In genomic region chr12:103688221-103688814, GRCm38 (mm10) we compare ENCODE assay signal across 21 mouse cellular contexts. TPM values are rescaled to one million over a fixed set of nuclear protein-coding genes. Genes with fewer than 3 reads are reported as not detected.
A peak's percentile ranks its signal among the peaks of the same experiment; 100 is the strongest.
DNase-seq lines count a peak whose midpoint lies in the region; ATAC-seq and TF ChIP-seq lines count a peak whose summit lies in the region.
"Had no signal": no experiment of that assay in that cellular context is flagged by ENCODE, and none has a peak within 500 bp of the region (broad histone marks: within the 10 kb centered on the region; RNA-seq: fewer than 3 reads in every experiment).

No protein-coding gene starts in this region.

- no peak for TF ChIP-seq CTCF in forebrain, postnatal 0 days (IDR thresholded peaks at IDR 0.05; ENCODE audit: low read depth)

- H3K27ac ChIP-seq in forebrain, embryonic 11.5 days (ENCODE audit: low read depth, low read length): no peak overlapping the region
- H3K27ac ChIP-seq in forebrain, postnatal 0 days (ENCODE audit: low read depth, low read length): no peak overlapping the region
- H3K27ac ChIP-seq in neural tube, embryonic 15.5 days (replicated peaks): no peak overlapping the region
- no peak overlapping the region for H3K27ac ChIP-seq in embryonic facial prominence, embryonic 10.5 days (replicated peaks)
- no peak overlapping the region for H3K27ac ChIP-seq in liver, embryonic 11.5 days (ENCODE audit: low read depth, low read length)
- H3K27ac ChIP-seq: embryonic facial prominence, embryonic 15.5 days; forebrain, embryonic 13.5 days; heart, embryonic 15.5 days; hindbrain, embryonic 15.5 days; kidney, postnatal 0 days; liver, embryonic 12.5 days had no signal

- ATAC-seq in forebrain, embryonic 11.5 days (replicated peaks; ENCODE audit: low FRiP score): 0 out of 2 replicates have a peak, but pooled peaks have one; percentile 33
- ATAC-seq in forebrain, postnatal 0 days: no peak
- no peak for ATAC-seq in neural tube, embryonic 15.5 days (ENCODE audit: low FRiP score)
- ATAC-seq in liver, embryonic 11.5 days (replicated peaks; ENCODE audit: low FRiP score): no peak
- ATAC-seq: forebrain, embryonic 13.5 days; liver, embryonic 12.5 days had no signal

- DNase-seq in forebrain, embryonic 11.5 days (ENCODE audit: low spot score): no peak
- no peak for DNase-seq in forebrain, postnatal 0 days
- DNase-seq in neural tube, embryonic 10.5 days (ENCODE audit: extremely low spot score, low spot score): peak; percentile 19
- peak; percentile 9 for DNase-seq in embryonic facial prominence, embryonic 10.5 days (ENCODE audit: low spot score)
- peak; percentile 8 for DNase-seq in retina, postnatal 1 day
- no peak for DNase-seq in gastrocnemius, postnatal 4 days (ENCODE audit: low spot score in 2 of 2)
- DNase-seq in liver, embryonic 11.5 days (ENCODE audit: low spot score): no peak
- DNase-seq: heart, adult 11 months had no signal

- no peaks in the 10 kb centered on the region for H3K27me3 ChIP-seq in forebrain, embryonic 11.5 days (ENCODE audit: control insufficient read depth, insufficient read depth, low read length)
- no peaks in the 10 kb centered on the region for H3K27me3 ChIP-seq in forebrain, postnatal 0 days (ENCODE audit: insufficient read depth, low read length)
- H3K27me3 ChIP-seq in neural tube, embryonic 15.5 days (replicated peaks): no peaks in the 10 kb centered on the region
- no peaks in the 10 kb centered on the region for H3K27me3 ChIP-seq in embryonic facial prominence, embryonic 10.5 days (replicated peaks; ENCODE audit: low read depth, poor library complexity, severe bottlenecking)
- H3K27me3 ChIP-seq in liver, embryonic 11.5 days (replicated peaks; ENCODE audit: control insufficient read depth, insufficient read depth, low read length): no peaks in the 10 kb centered on the region
- H3K27me3 ChIP-seq: embryonic facial prominence, embryonic 15.5 days; forebrain, embryonic 13.5 days; heart, embryonic 15.5 days; hindbrain, embryonic 15.5 days; liver, embryonic 12.5 days had no signal

- H3K4me1 ChIP-seq in forebrain, embryonic 11.5 days (replicated peaks; ENCODE audit: control insufficient read depth, insufficient read depth, low read length): no peaks in the 10 kb centered on the region
- H3K4me1 ChIP-seq in forebrain, postnatal 0 days (ENCODE audit: insufficient read depth): no peaks in the 10 kb centered on the region
- no peaks in the 10 kb centered on the region for H3K4me1 ChIP-seq in neural tube, embryonic 15.5 days
- no peaks in the 10 kb centered on the region for H3K4me1 ChIP-seq in embryonic facial prominence, embryonic 10.5 days
- no peaks in the 10 kb centered on the region for H3K4me1 ChIP-seq in liver, embryonic 11.5 days (replicated peaks; ENCODE audit: control insufficient read depth, insufficient read depth, low read length)
- H3K4me1 ChIP-seq: embryonic facial prominence, embryonic 15.5 days; forebrain, embryonic 13.5 days; heart, embryonic 15.5 days; hindbrain, embryonic 15.5 days had no signal

- H3K4me2 ChIP-seq in forebrain, embryonic 11.5 days (ENCODE audit: low read depth, low read length, severe bottlenecking): no peak overlapping the region
- H3K4me2 ChIP-seq in forebrain, postnatal 0 days (ENCODE audit: low read depth): no peak overlapping the region
- H3K4me2 ChIP-seq in neural tube, embryonic 15.5 days: no peak overlapping the region
- H3K4me2 ChIP-seq in liver, embryonic 11.5 days: no peak overlapping the region
- H3K4me2 ChIP-seq: embryonic facial prominence, embryonic 15.5 days; forebrain, embryonic 13.5 days; heart, embryonic 15.5 days; hindbrain, embryonic 15.5 days; liver, embryonic 12.5 days had no signal

- no peaks in the 10 kb centered on the region for H3K9me3 ChIP-seq in forebrain, embryonic 11.5 days (ENCODE audit: control insufficient read depth, low read length)
- H3K9me3 ChIP-seq in forebrain, postnatal 0 days (ENCODE audit: low read length): no peaks in the 10 kb centered on the region
- no peaks in the 10 kb centered on the region for H3K9me3 ChIP-seq in neural tube, embryonic 15.5 days (replicated peaks)
- H3K9me3 ChIP-seq in embryonic facial prominence, embryonic 10.5 days: no peaks in the 10 kb centered on the region
- H3K9me3 ChIP-seq in liver, embryonic 11.5 days (ENCODE audit: control insufficient read depth, low read length): no peaks in the 10 kb centered on the region
- H3K9me3 ChIP-seq: embryonic facial prominence, embryonic 15.5 days; forebrain, embryonic 13.5 days; heart, embryonic 15.5 days; hindbrain, embryonic 15.5 days had no signal

- no peak overlapping the region for H3K9ac ChIP-seq in forebrain, embryonic 11.5 days (ENCODE audit: low read length)
- no peak overlapping the region for H3K9ac ChIP-seq in forebrain, postnatal 0 days
- no peak overlapping the region for H3K9ac ChIP-seq in neural tube, embryonic 15.5 days (replicated peaks)
- H3K9ac ChIP-seq in liver, embryonic 11.5 days (ENCODE audit: low read depth, low read length): no peak overlapping the region
- H3K9ac ChIP-seq: embryonic facial prominence, embryonic 15.5 days; forebrain, embryonic 13.5 days; heart, embryonic 15.5 days; hindbrain, embryonic 15.5 days; liver, embryonic 12.5 days had no signal

- no peaks in the 10 kb centered on the region for H3K36me3 ChIP-seq in forebrain, embryonic 11.5 days (ENCODE audit: control insufficient read depth, insufficient read depth, low read length)
- no peaks in the 10 kb centered on the region for H3K36me3 ChIP-seq in forebrain, postnatal 0 days (ENCODE audit: insufficient read depth)
- no peaks in the 10 kb centered on the region for H3K36me3 ChIP-seq in neural tube, embryonic 15.5 days
- H3K36me3 ChIP-seq in embryonic facial prominence, embryonic 10.5 days (replicated peaks): no peaks in the 10 kb centered on the region
- no peaks in the 10 kb centered on the region for H3K36me3 ChIP-seq in liver, embryonic 11.5 days (ENCODE audit: control insufficient read depth, insufficient read depth, low read length)
- H3K36me3 ChIP-seq: embryonic facial prominence, embryonic 15.5 days; heart, embryonic 15.5 days; hindbrain, embryonic 15.5 days; liver, embryonic 12.5 days had no signal

- WGBS in forebrain, embryonic 11.5 days: 77% methylated on average over 3 of the region's 3 CpGs
- WGBS in forebrain, postnatal 0 days: 69% methylated on average over 3 of the region's 3 CpGs
- 19% methylated on average over 3 of the region's 3 CpGs for WGBS in neural tube, embryonic 15.5 days
- 54% methylated on average over 3 of the region's 3 CpGs for WGBS in embryonic facial prominence, embryonic 10.5 days
- 35% methylated on average over 3 of the region's 3 CpGs for WGBS in liver, embryonic 11.5 days

- H3K4me3 ChIP-seq in forebrain, embryonic 11.5 days (ENCODE audit: low read depth, low read length): no peak overlapping the region
- H3K4me3 ChIP-seq in forebrain, postnatal 0 days (ENCODE audit: low read depth, low read length): no peak overlapping the region
- H3K4me3 ChIP-seq in neural tube, embryonic 15.5 days (replicated peaks): no peak overlapping the region
- H3K4me3 ChIP-seq in embryonic facial prominence, embryonic 10.5 days: no peak overlapping the region
- no peak overlapping the region for H3K4me3 ChIP-seq in liver, embryonic 11.5 days (ENCODE audit: low read depth, low read length)
- H3K4me3 ChIP-seq: embryonic facial prominence, embryonic 15.5 days; forebrain, embryonic 13.5 days; heart, embryonic 15.5 days; hindbrain, embryonic 15.5 days; liver, embryonic 12.5 days had no signal

RNA-seq across cellular contexts. Expression of gene Serpina1f, which starts 7.0 kb away (rescaled TPM):
- polyA plus RNA-seq in forebrain, embryonic 11.5 days (2014; fragmentation: Nextera tagmentation; extraction: Ambion mirVana): not detected in 2 replicates
- total RNA-seq in forebrain, postnatal 0 days (2014; rRNA removed): not detected in 2 replicates
- polyA plus RNA-seq in forebrain, postnatal 0 days (2015; fragmentation: Nextera tagmentation; extraction: Ambion mirVana): not detected in 2 replicates
- not detected in 2 replicates for polyA plus RNA-seq in neural tube, embryonic 15.5 days (2015; fragmentation: Nextera tagmentation; extraction: Ambion mirVana)
- not detected in 2 replicates for polyA plus RNA-seq in embryonic facial prominence, embryonic 10.5 days (2016; fragmentation: Nextera tagmentation; extraction: Ambion mirVana)
- not detected for total RNA-seq in gastrocnemius, postnatal 4 days (2021)
- 0.16 and 0.17 TPM in 2 replicates for polyA plus RNA-seq in liver, embryonic 11.5 days (2014; fragmentation: Nextera tagmentation; extraction: Ambion mirVana)
- total RNA-seq: adrenal gland, postnatal 36 days; layer of hippocampus, postnatal 14 days; left cerebral cortex, postnatal 36 days; megakaryocyte, adult 5-6 weeks had no signal
- polyA plus RNA-seq: C2C12; embryonic facial prominence, embryonic 15.5 days; forebrain, embryonic 13.5 days; heart, embryonic 15.5 days; hindbrain, embryonic 15.5 days; lung, embryonic 16.5 days had no signal

RNA-seq across cellular contexts. Expression of gene Serpina16, which starts 12.4 kb away (rescaled TPM):
- polyA plus RNA-seq in forebrain, embryonic 11.5 days (2014; fragmentation: Nextera tagmentation; extraction: Ambion mirVana): not detected in 2 replicates
- total RNA-seq in forebrain, postnatal 0 days (2014; rRNA removed): not detected in 2 replicates
- polyA plus RNA-seq in forebrain, postnatal 0 days (2015; fragmentation: Nextera tagmentation; extraction: Ambion mirVana): not detected in 2 replicates
- 0.09 TPM in 1 of 2 replicates, not detected in the other for polyA plus RNA-seq in neural tube, embryonic 15.5 days (2015; fragmentation: Nextera tagmentation; extraction: Ambion mirVana)
- polyA plus RNA-seq in embryonic facial prominence, embryonic 10.5 days (2016; fragmentation: Nextera tagmentation; extraction: Ambion mirVana): not detected in 2 replicates
- total RNA-seq in gastrocnemius, postnatal 4 days (2021): not detected
- polyA plus RNA-seq in liver, embryonic 11.5 days (2014; fragmentation: Nextera tagmentation; extraction: Ambion mirVana): not detected in 2 replicates
- total RNA-seq: adrenal gland, postnatal 36 days; layer of hippocampus, postnatal 14 days; left cerebral cortex, postnatal 36 days; megakaryocyte, adult 5-6 weeks had no signal
- polyA plus RNA-seq: C2C12; embryonic facial prominence, embryonic 15.5 days; forebrain, embryonic 13.5 days; heart, embryonic 15.5 days; hindbrain, embryonic 15.5 days; kidney, postnatal 0 days; liver, embryonic 12.5 days; lung, embryonic 16.5 days had no signal

RNA-seq across cellular contexts. Expression of gene Serpina6, which starts 31.3 kb away (rescaled TPM):
- polyA plus RNA-seq in forebrain, embryonic 11.5 days (2014; fragmentation: Nextera tagmentation; extraction: Ambion mirVana): not detected in 2 replicates
- total RNA-seq in forebrain, postnatal 0 days (2014; rRNA removed): not detected in 2 replicates
- polyA plus RNA-seq in forebrain, postnatal 0 days (2015; fragmentation: Nextera tagmentation; extraction: Ambion mirVana): 0.11 TPM in 1 of 2 replicates, not detected in the other
- polyA plus RNA-seq in neural tube, embryonic 15.5 days (2015; fragmentation: Nextera tagmentation; extraction: Ambion mirVana): 0.42 and 3.6 TPM in 2 replicates
- not detected in 2 replicates for polyA plus RNA-seq in embryonic facial prominence, embryonic 10.5 days (2016; fragmentation: Nextera tagmentation; extraction: Ambion mirVana)
- total RNA-seq in gastrocnemius, postnatal 4 days (2021): not detected
- 847 and 933 TPM in 2 replicates for polyA plus RNA-seq in liver, embryonic 11.5 days (2014; fragmentation: Nextera tagmentation; extraction: Ambion mirVana)
- total RNA-seq: layer of hippocampus, postnatal 14 days; left cerebral cortex, postnatal 36 days; megakaryocyte, adult 5-6 weeks had no signal
- polyA plus RNA-seq: forebrain, embryonic 13.5 days had no signal

RNA-seq across cellular contexts. Expression of gene Serpina10, which starts 57.1 kb away (rescaled TPM):
- polyA plus RNA-seq in forebrain, embryonic 11.5 days (2014; fragmentation: Nextera tagmentation; extraction: Ambion mirVana): not detected in 2 replicates
- not detected in 2 replicates for total RNA-seq in forebrain, postnatal 0 days (2014; rRNA removed)
- 0.04 TPM in 1 of 2 replicates, not detected in the other for polyA plus RNA-seq in forebrain, postnatal 0 days (2015; fragmentation: Nextera tagmentation; extraction: Ambion mirVana)
- 0.04 and 0.24 TPM in 2 replicates for polyA plus RNA-seq in neural tube, embryonic 15.5 days (2015; fragmentation: Nextera tagmentation; extraction: Ambion mirVana)
- polyA plus RNA-seq in embryonic facial prominence, embryonic 10.5 days (2016; fragmentation: Nextera tagmentation; extraction: Ambion mirVana): not detected in 2 replicates
- under 1 TPM in 1 of 2 experiments, not detected in 1; 0.54 TPM for total RNA-seq in gastrocnemius, postnatal 4 days (2021)
- 21.2 and 21.8 TPM in 2 replicates for polyA plus RNA-seq in liver, embryonic 11.5 days (2014; fragmentation: Nextera tagmentation; extraction: Ambion mirVana)
- total RNA-seq: left cerebral cortex, postnatal 36 days; megakaryocyte, adult 5-6 weeks had no signal
- polyA plus RNA-seq: C2C12; forebrain, embryonic 13.5 days; heart, embryonic 15.5 days; lung, embryonic 16.5 days had no signal

Comparison
In these comparisons a context has a peak if more than half of its experiments do, and no peak if none do; other contexts are left out.
1. DNase-seq: peak in neural tube, embryonic 10.5 days (single experiment), embryonic facial prominence, embryonic 10.5 days (single experiment) and retina, postnatal 1 day (single experiment); none in forebrain, embryonic 11.5 days (single experiment), forebrain, postnatal 0 days (single experiment), gastrocnemius, postnatal 4 days (0 of 2) and liver, embryonic 11.5 days (single experiment).
2. RNA of gene Serpina6, which starts 31.3 kb away (polyA plus RNA-seq): 847 to 933 TPM in liver, embryonic 11.5 days; 0.42 to 3.6 TPM in neural tube, embryonic 15.5 days, not detected in forebrain, embryonic 11.5 days, 0.11 TPM in forebrain, postnatal 0 days and not detected in embryonic facial prominence, embryonic 10.5 days; every median in the first group is over 100 times any median in the second.